Mouse (Mus musculus): Measurements from ENCODE around the gene Iqgap1.
A peak's percentile ranks its signal among the peaks of the same experiment; 100 is the strongest.
"Not testable (repeated sequence)": the region's sequence is repeated elsewhere in the genome, so short reads cannot be mapped to it uniquely, and the experiment has no call there.

Gene Iqgap1

DNA sequence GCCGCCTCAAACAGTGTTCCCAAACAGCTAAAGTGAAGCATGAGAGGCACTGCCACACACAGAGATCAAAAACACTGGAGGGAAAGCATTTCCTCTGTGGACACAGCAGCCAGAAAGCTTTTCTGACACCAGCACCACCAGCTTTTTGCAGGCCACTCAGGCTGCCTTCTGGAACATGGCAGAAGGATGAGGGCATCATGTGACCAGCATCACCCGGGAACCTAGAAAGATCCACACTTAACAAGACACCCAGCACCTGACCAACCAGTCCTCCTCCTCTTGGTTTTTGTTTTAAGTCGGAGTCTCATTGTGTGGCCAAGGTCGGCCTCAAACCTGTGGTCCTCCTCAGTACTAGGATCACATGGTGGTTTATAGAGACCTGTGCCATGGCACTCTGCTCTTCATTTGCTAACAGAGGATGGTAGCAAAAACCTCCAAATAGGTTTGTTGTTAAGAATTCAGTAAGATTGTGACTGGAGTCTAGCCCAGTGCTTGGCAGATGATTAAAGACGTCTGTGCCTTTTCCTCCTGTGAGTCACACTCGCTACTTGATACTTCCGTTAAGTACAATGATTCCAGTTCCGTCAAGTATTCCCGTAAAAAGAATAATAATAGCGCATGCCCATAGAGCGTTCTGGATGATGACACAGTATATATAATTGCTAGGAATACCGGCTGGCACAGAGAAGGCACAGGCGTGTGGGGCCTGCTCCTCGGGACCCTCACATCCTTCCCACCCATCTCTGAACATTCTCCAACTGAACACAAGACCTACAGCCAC, 51.8 kb downstream of the Iqgap1 start:
- no peak for DNase-seq (ENCODE audit: low spot score in 2 of 2)

DNA sequence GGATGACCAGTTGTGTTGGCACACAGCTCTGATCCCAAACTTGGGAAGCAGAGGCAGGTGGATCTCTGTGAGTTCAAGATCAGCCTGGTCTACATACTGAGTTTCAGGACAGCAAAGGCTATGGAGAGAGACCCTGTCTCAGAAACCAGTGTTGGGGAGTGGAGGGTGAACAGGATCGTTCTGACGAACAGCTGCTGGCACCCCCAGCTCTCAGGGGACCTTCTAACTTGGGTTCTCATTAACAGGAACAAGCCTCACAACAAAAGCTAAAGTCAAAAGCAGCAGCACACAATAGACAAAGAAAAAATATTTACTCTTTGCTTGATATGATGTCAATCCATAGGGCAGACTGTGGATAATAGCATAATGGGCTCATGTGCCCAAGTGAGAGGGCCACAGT, 55.3 kb downstream of the Iqgap1 start:
- no peak for DNase-seq (ENCODE audit: low spot score in 2 of 2)

DNA sequence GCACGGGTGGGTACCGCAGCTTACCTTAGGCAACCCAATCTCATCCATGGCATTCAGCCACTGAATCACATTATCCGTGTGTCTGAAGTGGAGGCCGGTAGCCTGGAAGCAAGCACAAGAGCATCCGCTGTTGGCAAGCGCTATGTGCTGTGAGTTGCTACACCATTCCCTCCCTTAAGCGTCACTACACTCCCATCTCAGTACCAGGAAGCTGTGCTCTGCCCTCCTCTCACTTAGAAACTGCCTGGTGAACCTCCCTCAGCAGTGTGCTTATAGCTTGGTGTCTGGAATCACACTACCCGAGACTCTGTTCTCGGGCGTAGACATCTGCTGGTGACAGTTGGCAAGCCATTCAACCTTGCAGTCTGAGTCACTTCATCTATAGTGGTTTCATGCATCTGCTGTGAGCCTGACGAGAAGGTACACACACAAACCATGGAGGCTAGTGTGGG, 58.9 kb downstream of the Iqgap1 start:
- DNase-seq (ENCODE audit: low spot score in 2 of 2), result no peak

DNA sequence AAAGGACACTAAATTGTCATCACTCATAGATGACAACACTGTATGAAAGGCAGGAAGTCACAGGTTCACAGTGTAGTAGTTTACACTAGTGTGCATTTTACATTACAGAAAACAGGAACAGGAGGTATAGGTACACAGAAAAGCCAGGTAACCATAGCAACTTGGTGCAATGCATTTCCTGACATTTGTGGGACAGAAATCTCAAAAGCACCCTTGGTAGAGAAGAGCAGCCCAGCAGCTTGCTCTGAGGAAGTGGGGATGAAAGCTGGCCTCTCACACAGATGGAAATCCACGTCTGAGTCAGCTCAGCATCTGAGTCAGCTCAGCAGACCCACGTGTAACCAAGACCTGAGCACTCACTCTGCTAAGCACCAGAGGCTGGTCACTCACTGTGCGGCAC, 59.7 kb downstream of the Iqgap1 start:
- no peak for DNase-seq (ENCODE audit: low spot score in 2 of 2)

DNA sequence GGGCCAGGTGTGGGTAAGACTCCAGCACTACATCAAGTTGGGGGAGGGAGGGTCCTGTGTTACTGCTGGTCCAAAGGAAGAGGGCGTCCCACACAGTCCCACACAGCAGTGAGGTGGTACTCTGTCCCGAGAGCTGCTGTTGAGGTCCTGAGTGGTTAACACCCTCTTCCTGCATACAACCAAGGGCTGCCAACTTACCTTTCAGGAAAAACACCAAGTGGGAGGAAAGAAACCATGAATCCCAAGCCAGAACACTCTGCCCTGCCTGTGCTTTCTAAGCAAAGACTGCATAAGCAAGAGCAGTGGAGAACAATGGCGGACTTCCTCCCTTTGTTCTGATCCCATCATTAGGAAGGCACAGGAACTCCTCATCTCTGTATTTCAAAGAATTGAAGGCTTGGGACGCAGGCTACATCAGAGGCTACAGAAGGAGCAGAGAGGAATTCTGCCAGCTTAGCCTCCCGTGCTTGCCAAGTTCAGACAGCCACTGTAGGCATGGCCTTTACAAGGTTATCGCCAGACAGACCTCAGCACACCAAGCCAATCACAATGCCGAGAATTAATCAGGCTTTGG, 61.8 kb downstream of the Iqgap1 start:
- no peak for DNase-seq (ENCODE audit: low spot score in 2 of 2)

DNA sequence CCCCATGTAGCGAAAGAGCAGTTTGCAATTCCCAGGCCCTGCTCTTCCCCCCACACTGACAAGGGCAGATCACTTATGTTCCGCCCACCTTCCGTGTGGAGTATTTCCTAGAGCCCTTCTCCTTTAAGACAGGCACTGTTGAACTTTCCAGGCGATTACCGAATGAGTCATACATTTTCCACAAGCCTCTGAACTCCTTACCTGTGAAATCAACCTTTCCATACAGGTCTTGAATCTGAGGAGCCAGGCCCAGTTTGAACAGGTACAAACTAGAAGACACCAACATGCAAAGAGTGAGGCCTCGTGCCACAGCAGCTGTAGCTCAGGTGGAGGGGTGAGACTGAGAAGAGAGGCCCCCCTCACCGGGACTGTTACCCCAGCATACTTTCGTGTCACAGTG, 63.5 kb downstream of the Iqgap1 start:
- DNase-seq (ENCODE audit: low spot score in 2 of 2), result no peak

DNA sequence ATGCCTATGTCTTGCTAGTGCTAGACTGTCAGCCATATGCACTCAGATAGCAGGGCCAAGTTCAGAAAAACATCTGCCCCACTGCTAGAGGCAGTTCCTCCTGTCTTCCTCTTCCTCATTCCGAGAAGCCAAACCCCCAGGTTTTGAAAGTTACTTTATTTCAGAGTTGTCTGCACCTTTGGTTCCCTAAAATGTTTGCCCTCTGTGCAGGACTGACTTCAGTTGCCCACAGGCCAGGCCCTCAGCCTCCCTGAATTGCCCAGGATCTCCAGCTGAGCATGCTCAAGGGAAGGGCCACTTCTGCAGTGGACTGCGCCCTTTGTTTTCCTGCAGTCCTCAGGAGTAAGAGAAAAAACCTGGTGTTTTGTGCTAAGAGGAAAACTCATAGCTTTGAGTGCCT, 71.7 kb downstream of the Iqgap1 start:
- DNase-seq (ENCODE audit: low spot score in 2 of 2), result no peak

DNA sequence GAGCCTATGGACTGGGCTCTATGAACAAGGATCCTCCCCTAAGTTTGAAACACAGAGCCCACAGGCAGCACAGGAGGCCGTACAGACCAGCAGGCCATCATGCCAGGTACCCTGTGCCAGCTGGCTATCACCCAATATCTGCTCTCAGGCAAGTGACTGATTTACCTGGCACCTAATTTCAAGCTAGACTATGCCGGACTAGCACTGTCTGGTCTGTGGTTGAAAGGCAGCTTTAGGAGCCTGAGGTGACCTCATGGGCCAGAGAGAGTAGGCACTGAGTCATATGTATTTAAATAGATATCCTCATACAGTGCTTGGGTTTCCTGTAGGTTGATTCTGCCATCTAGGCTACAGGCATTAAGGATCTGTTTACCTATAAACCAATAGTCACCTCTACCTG, 72.2 kb downstream of the Iqgap1 start:
- DNase-seq (ENCODE audit: low spot score in 2 of 2), result no peak

DNA sequence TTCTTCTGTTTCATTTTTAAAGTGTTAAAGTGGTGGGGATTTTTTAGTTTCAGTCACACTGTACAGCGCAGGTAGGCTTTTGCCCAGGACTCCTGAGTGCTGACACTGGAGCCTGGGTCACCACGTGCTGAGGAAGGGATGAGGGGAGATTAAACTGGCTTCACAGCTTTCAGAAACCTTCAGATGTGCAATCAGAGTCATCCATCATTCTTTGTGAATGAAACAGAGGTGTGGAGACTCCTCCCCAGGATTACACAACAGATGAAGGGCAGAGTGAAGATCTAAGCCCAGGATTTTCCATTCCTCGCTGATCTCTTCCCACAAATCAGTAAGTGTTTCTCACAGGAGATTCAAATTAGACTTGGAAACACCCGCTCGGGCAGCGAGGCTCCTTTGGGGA, 76.2 kb downstream of the Iqgap1 start:
- no peak for DNase-seq (ENCODE audit: low spot score in 2 of 2)

DNA sequence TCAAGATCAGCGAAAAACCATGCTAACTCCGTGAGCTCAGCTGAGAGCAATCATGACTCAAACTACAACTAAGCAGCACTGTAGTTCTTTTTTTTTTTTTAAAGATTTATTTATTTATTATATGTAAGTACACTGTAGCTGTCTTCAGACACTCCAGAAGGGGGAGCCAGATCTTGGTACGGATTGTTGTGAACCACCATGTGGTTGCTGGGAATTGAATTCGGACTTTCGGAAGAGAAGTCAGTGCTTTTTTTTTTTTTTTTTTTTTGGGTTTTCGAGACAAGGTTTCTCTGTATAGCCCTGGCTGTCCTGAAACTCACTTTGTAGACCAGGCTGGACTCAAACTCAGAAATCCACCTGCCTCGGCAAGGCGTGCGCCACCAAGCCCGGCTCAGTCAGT, 76.7 kb downstream of the Iqgap1 start:
- DNase-seq (ENCODE audit: low spot score in 2 of 2), result not testable (repeated sequence)

DNA sequence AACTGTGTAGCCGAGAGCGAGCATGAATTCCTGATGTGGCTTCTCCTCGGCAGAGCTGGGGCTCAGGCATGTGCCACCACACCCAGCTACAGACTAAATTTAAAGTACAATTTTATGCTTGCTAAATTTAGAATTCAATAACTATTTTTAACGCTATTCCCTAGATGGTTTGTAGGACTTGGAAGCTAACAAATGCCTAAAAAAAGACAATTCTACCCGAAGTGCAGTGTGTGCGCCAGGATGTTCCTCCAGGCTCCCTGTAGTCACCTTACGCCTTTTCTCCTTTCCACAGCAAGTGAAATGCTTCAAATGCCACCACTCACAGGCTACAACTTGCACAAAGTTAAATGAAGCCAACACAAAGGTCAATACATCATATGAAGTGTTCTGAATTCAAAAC, 78.4 kb downstream of the Iqgap1 start:
- DNase-seq (ENCODE audit: low spot score in 2 of 2), result no peak

DNA sequence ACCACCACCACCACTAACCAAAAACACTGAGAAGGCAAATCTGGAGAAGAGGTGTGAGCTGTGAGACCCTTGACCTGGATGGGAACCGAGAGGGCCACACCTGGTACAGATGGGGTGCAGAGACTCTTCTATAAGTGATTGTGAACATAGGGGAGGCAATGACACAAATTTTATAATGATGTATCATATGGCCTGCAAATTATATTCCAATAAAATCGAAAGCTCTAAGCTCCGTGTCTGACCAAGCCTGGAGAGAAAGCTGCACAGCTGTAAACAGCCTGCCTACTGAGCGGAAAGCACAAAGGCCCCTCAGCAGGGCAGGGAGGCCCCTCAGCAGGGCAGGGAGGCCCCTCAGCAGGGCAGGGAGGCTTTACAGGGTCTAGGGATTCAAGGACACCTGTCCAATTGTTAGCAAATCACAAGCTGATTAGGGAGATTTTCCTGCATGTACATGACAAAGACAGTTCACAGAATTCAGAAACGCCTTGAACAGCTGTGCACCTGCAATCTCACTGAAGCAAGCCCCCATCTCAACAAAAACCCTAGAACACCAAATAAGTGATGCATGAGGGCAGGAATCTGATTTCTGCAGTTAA, 79.5 kb downstream of the Iqgap1 start:
- DNase-seq (ENCODE audit: low spot score in 2 of 2), result no peak

DNA sequence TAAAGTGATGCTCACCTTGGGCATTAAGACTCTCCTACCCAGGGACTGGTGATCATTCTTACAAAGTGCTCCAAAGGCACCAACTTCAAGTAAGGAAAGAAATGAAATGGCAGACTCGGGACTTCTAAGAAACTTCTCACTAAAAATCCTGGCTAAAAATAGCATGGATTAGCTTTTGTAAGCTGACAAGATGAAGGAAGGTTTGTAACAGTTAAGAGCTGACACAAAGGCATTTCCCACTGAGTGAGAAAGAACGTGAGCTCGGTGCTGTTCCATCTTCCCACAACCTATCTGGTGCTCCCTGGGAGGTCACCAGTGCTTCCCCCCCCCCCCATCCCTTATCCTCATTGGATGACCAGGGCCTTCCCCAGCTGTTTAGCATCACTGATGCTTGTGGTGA, 80.0 kb downstream of the Iqgap1 start:
- DNase-seq (ENCODE audit: low spot score in 2 of 2), result no peak

DNA sequence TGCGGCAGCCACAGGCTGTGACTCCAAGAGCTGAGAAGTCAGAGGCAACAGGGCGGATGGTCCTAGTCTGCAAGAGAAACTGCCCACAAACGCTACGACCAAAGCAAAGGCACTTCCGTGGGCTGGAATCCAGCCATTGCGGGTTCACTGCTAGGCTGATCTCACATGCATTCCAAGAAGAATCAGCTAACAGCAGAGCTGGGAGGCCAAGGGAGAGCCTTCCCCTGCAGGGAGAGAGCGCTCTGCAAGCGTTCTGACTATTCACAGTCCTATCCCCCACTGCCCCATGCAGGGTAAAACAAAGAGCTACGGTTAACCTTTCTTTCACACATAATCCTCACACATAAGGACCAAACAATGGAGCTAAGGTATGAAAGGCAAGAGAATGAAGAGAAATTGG, 80.5 kb downstream of the Iqgap1 start:
- no peak for DNase-seq (ENCODE audit: low spot score in 2 of 2)

DNA sequence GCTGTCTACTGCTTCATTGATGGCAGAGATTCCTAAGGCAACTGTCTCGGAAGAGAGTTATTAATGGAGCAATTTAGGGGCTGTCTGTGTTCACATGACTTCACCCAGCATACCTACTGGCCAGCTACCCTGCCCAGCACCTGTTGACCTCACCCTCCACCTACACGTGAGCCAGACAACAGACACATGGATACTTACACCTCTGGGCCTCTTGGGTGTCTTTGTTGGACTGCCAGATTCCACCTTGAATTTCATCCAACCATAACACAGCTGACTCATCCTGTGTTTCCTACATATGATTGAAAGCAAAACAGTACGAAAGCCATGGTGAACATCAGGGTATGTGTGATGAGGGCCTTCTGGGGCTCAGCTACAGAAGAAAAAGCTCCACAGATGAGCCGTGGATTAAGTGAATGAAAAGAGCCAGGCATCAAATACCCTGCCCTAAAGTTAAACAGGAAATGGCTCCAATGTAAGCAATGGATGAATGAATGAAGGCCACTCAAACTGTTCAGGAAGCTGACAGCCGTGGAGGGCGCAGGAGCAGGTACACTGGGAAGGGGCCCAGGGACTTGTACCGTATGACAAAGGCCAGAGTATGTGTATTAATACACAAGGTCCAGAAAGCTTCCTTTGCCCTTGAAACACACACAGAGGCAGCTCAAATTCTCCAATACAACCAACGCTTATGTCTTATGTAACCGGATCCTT, 81.7 kb downstream of the Iqgap1 start:
- DNase-seq (ENCODE audit: low spot score in 2 of 2), result no peak

DNA sequence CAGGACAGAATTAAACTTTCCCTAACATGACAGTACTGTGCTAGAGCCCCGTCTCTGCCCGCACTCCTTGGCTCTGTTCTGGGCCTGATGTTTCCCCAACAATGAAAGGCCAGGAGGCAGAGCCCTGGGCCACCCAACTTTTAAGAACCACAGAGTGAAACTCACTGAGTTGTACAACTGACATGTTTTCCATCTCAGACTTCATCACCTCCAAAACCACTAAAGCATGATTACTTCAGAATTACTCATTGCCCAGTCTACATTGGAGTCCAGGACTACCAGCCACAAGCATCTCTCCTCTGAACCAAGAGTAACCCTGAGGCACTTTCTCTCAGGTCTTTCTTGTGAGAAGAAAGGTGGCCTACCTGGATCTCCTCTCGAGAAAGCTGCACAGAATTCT, 83.1 kb downstream of the Iqgap1 start:
- DNase-seq (ENCODE audit: low spot score in 2 of 2), result no peak

DNA sequence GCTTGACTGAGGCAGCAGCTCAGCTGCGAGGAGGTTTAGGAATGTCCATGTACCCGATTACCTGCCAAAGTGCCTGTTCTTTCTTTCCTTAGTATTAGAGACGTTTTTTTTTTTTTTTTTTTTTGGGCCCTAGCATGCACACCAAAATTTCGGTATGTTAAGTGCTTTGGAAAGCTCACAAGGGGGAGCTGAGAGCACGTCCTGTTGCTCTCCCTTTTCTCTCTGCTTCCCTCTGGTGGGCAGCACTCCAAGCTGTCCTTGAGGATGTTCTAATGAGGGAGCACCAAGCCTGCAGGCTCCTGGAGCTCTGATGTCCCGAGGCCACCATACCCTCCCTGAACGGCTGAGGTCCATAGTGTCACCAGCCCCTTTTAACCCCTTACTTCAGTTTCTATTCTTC, 84.8 kb downstream of the Iqgap1 start:
- DNase-seq (ENCODE audit: low spot score in 2 of 2), result peak in 1 of 2 experiments; percentile 75

DNA sequence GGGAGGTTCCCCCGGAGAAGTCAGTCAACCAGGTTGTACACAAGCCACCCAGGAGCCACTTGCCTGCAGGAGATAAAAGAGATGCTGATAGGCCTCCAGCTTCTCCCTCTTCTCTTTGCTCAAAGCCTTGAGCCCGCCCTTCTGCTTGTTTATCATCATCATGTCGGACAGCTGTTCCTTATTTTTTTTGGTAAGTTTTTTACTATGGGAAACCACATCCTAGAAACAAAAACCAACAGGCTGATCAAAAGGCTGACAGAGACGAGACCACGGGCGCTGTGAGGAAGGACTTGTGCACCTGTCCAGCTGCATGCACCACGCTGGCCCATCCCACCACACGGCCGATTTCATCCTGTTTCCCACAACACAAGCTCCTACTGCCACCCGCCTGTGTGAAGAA, 89.6 kb downstream of the Iqgap1 start:
- DNase-seq (ENCODE audit: low spot score in 2 of 2), result no peak

DNA sequence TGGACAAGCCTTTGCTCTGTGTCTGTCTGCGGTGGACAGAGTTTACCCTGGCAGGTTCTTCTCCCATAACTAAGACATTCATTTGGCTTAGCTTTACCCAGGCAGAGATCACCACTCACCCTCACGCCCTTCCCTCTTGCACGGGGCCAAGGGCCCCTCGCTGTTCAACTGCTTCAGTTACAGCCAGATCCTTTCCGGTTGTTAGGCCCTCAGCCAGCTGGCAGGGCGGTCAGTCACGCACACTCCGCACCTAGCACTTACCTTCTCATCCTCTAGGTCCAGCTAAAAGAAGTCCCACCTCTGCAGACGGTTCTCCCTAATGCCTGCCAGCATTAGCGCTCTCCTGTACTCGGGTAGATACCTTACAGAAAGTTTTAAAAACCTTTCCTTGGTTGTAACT, 92.8 kb downstream of the Iqgap1 start:
- DNase-seq (ENCODE audit: low spot score in 2 of 2), result no peak

DNA sequence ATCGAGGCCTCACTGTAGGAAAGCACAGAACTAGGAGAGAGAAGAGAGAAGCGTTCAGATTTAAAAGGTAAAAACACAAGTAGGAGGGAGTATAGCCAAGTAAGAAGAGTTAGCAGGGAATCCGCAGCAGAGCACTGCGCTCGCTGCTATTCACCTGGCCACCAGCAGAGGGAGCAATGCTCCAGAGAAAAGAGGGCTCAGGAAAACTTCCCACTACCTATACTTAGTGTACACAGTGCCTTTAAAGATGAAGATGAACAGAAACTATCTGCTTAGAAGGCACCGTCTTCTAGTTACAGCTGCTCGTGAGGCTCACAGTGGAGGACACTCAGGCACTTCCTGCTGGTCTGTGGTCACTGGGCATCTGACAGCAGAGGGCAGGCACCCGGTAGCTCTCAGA, 96.1 kb downstream of the Iqgap1 start:
- peak; percentile 67 to 82 for DNase-seq (ENCODE audit: low spot score in 2 of 2)

DNA sequence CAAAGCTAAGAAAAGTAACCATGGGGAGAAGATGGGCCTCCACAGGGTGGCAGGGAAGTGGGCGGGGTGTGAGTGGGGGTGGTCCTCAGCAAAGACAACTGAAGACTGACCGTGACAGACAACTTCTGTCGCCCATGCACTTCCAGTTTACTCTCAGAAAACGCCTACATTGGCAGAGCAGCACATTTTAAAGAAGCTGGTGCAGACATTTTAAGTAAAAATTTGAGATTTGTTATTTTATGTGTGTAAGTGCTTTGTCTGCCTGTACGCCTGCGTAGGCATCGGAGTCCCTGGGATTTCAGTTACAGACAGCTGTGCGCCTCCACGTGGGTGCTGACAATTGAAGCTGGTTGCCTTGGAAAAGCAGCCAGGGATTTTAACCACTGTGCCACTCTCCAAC, 104.7 kb downstream of the Iqgap1 start:
- no peak for DNase-seq (ENCODE audit: low spot score in 2 of 2)

DNA sequence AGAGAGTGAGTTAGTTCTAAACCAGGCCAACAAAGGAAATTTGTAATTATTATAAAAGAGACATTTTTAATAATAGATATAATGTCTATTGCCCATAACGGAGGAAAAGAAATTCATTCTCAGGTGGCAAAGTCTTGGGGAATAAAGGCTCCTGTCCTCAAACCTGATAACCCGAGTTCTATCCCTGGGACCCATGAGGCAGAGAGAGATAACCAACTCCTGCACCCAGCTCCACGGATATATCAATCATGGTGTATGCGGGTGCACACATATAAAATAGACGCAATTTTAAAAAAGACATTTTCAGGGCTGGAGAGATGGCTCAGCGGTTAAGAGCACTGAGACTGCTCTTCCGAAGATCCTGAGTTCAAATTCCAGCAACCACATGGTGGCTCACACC, 106.2 kb downstream of the Iqgap1 start:
- DNase-seq (ENCODE audit: low spot score in 2 of 2), result no peak

DNA sequence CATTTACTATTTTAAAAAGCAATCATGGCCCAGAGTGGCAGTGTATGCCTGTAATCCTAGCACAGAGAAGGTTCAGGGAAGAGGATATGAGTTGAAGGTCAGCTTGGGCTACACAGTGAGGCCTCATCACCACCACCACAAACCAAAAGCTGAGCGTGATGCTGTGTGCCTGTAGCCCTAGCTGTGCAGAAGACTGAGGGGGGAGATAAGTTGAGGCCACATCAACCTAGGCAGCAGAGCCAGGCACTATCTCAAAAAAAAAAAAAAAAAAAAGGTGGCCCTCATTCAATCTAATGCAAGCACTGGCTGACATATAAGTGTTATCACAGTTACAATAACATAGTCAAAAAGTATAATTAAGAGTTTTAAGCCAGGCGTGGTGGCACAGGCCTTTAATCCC, 106.7 kb downstream of the Iqgap1 start:
- DNase-seq (ENCODE audit: low spot score in 2 of 2), result no peak
